Mouse (Mus musculus): ENCODE results near the gene Arhgef2. TPM values are rescaled to one million over a fixed set of nuclear protein-coding genes. Genes with fewer than 3 reads are reported as not detected.
"Not testable (repeated sequence)": the region's sequence is repeated elsewhere in the genome, so short reads cannot be mapped to it uniquely, and the experiment has no call there.

The Arhgef2 gene
- polyA plus RNA-seq, 1 experiment: 361 TPM

DNA sequence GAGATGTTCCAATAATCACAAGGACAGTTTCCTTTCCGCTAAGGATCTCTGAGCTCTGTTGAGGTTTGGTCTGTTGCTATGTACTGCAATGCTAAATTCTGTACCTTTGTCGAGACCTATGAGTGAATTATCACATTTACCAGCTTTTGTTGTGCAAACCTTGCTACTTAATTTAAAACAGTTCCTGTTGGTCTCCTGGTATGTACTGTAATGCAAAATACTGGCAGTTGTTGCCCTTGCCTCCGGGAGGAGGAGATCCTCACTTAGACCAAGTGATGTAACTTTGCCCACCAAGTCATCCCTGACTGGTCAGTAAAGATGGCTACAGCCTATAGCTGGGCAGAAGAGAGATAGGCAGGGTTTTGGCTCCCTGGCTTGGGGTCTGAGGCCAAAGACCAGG, 30.2 kb upstream of the Arhgef2 start, which contains the start of gene Ssr2:
Gene Ssr2 (plus strand): TSS at position 337 of the 400 bp plus-strand sequence.
- Histone ChIP-seq H3K27me3 (ENCODE audit: control insufficient read depth, insufficient read depth, insufficient read length) (peaks cover 3% of the 10 kb centered on the region), H3ac (ENCODE audit: control insufficient read depth, insufficient read length) (no peak within 1 kb of the TSS), H3K36me3 (ENCODE audit: control insufficient read depth, insufficient read depth) (no peaks in the 10 kb centered on the region), H3K4me2 (ENCODE audit: low read depth) (no peak within 1 kb of the TSS), H3K4me3 (no peak within 1 kb of the TSS), H3K79me2 (ENCODE audit: control insufficient read depth, insufficient read depth) (peaks cover 10% of the 10 kb centered on the region)
- TF ChIP-seq SRF (IDR thresholded peaks at IDR 0.05; ENCODE audit: control insufficient read depth, insufficient read length, low read depth) (no peak), E2F4 (IDR thresholded peaks at IDR 0.05; ENCODE audit: insufficient read depth) (no peak), USF1 (IDR thresholded peaks at IDR 0.05; ENCODE audit: low read depth) (no peak), MAX (IDR thresholded peaks at IDR 0.05; ENCODE audit: low read depth) (no peak), POLR2AphosphoS2 (IDR thresholded peaks at IDR 0.05; ENCODE audit: insufficient read length, low read depth) (no peak), POLR2A (IDR thresholded peaks at IDR 0.05; ENCODE audit: insufficient read length, low read depth) (no peak), CEBPB (IDR thresholded peaks at IDR 0.05; ENCODE audit: insufficient read depth, poor library complexity, severe bottlenecking) (no peak), REST (IDR thresholded peaks at IDR 0.05; ENCODE audit: insufficient read depth, insufficient read length) (no peak), MYOD1 (IDR thresholded peaks at IDR 0.05; ENCODE audit: control insufficient read depth in 1 of 3, insufficient read length in 2 of 3, low read depth in 2 of 3) (no peak), MYOG (IDR thresholded peaks at IDR 0.05; ENCODE audit: control insufficient read depth in 1 of 3, insufficient read depth in 1 of 3, insufficient read length in 2 of 3, low read depth in 2 of 3) (no peak), TCF3 (IDR thresholded peaks at IDR 0.05; ENCODE audit: insufficient read length, low read depth) (no peak), TCF12 (IDR thresholded peaks at IDR 0.05; ENCODE audit: insufficient read depth, poor library complexity, severe bottlenecking) (no peak)

DNA sequence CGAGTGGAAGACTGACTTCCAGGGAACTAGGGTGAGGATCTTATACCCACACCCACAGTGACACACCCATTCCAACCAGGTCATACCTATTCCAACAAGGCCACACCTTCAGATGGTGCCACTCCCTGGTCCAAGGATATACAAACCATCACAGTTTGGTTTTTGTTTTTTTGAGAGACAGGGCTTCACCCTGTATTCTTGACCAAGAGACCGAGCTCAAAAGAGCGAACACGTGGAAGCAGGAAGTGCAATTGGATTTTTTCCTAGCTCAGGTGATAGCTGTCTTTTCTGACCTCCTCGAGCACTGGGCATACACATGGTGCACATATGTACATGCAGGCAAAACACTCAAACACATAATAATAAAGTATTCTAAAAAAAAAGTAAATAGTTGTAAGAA, 27.9 kb upstream of the Arhgef2 start:
- not testable (repeated sequence) for H3K4me2 ChIP-seq (ENCODE audit: low read depth); H3K4me3 ChIP-seq; H3ac ChIP-seq (ENCODE audit: control insufficient read depth, insufficient read length); H3K36me3 ChIP-seq (ENCODE audit: control insufficient read depth, insufficient read depth); H3K27me3 ChIP-seq (ENCODE audit: control insufficient read depth, insufficient read depth, insufficient read length)
- H3K79me2 ChIP-seq (ENCODE audit: control insufficient read depth, insufficient read depth): peaks cover 23% of the 10 kb centered on the region

DNA sequence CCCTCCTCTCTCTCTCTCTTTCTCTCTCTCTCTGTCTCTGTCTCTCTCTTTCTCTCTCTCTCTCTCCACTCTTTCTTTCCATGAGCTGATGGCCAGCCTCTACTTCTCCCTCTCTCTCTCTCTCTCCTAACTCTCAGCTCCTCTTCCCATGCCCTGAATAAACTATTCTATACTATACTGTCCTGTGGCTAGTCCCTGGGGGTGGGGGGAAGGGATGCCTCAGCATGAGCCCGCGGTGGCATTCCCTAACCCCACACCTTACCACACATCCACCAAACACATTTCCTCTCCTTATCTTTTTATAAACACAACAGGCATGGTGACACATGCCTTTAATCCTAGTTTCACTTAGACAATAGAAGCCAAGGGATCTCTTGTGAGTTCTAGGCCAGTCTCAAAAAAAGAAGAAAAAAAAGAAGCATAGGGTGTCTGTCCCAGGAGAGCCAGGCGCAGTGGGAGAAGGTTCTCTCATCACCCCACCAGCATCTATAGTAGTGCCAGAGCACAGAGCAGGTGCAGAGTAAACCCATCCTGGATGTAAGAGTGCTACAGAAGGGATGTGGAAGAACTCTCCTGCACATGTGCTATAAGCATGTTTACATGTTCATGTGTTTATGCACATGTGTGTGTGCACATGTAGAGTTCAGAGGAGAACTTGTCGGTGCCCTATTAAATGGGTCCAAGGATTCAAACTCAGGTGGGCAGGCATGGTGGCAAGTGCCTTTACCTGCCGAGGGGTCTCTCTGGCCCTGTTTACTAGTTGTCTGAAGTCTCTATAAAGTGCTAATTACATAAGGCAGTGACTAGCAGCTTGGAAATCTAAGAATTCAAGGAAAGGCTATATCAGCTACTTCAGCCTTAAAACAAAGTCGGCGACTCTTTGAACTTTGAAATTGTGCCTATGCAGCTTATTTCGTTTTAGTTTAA, 27.0 kb upstream of the Arhgef2 start:
- H3ac ChIP-seq (ENCODE audit: control insufficient read depth, insufficient read length): peak overlapping the region; percentile 92
- peak overlapping the region; percentile 85 for H3K4me2 ChIP-seq (ENCODE audit: low read depth)
- H3K4me3 ChIP-seq: peak overlapping the region; percentile 67
- TF ChIP-seq POLR2AphosphoS2 (IDR thresholded peaks at IDR 0.05; ENCODE audit: insufficient read length, low read depth): no peak
- TF ChIP-seq SRF (IDR thresholded peaks at IDR 0.05; ENCODE audit: control insufficient read depth, insufficient read length, low read depth): no peak
- TF ChIP-seq MYOD1 (IDR thresholded peaks at IDR 0.05; ENCODE audit: control insufficient read depth in 1 of 3, insufficient read length in 2 of 3, low read depth in 2 of 3): no peak
- H3K79me2 ChIP-seq (ENCODE audit: control insufficient read depth, insufficient read depth): peaks cover 23% of the 10 kb centered on the region
- H3K27me3 ChIP-seq (ENCODE audit: control insufficient read depth, insufficient read depth, insufficient read length): peaks cover 3% of the 10 kb centered on the region
- H3K36me3 ChIP-seq (ENCODE audit: control insufficient read depth, insufficient read depth): peaks cover 8% of the 10 kb centered on the region

DNA sequence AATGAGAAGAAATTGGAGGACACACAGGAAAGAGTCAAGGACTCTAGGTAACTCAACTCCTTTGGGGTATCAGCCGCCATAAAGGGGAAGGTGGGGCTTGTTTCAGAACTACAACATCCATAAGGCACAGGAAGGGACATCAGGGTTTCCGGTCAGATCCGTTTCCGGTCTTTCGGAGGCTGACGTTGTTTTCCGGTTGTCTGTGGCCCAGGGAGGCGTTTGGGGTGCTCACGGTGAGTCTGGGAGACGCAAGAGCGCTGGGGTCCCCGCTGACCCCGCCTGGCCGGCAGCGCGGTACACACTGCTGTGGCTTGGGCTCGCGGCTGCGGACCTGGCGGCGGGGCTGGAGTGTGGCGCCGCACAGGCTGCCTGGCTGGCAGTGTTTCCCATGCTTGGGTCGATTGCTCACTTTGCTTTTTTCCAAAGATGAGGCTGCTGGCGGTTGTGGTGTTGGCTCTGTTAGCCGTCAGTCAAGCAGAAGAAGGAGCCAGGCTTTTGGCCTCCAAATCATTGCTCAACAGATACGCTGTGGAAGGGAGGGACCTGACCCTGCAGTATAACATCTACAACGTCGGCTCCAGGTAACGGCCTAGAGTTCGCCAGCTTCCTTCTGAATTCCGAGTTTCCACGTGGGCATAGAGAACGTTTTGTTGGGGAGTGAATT, 26.2 kb upstream of the Arhgef2 start:
- peaks cover 8% of the 10 kb centered on the region for H3K36me3 ChIP-seq (ENCODE audit: control insufficient read depth, insufficient read depth)
- H3ac ChIP-seq (ENCODE audit: control insufficient read depth, insufficient read length): peak overlapping the region; percentile 92
- H3K27me3 ChIP-seq (ENCODE audit: control insufficient read depth, insufficient read depth, insufficient read length): peaks cover 3% of the 10 kb centered on the region
- H3K79me2 ChIP-seq (ENCODE audit: control insufficient read depth, insufficient read depth): peaks cover 23% of the 10 kb centered on the region
- peak overlapping the region; percentile 67 for H3K4me3 ChIP-seq
- TF ChIP-seq POLR2A (IDR thresholded peaks at IDR 0.05; ENCODE audit: insufficient read length, low read depth): peak; percentile 78
- no peak for TF ChIP-seq CEBPB (IDR thresholded peaks at IDR 0.05; ENCODE audit: insufficient read depth, poor library complexity, severe bottlenecking)
- peak; percentile 75 for TF ChIP-seq POLR2AphosphoS2 (IDR thresholded peaks at IDR 0.05; ENCODE audit: insufficient read length, low read depth)
- no peak for TF ChIP-seq TCF3 (IDR thresholded peaks at IDR 0.05; ENCODE audit: insufficient read length, low read depth)
- H3K4me2 ChIP-seq (ENCODE audit: low read depth): peak overlapping the region; percentile 89

DNA sequence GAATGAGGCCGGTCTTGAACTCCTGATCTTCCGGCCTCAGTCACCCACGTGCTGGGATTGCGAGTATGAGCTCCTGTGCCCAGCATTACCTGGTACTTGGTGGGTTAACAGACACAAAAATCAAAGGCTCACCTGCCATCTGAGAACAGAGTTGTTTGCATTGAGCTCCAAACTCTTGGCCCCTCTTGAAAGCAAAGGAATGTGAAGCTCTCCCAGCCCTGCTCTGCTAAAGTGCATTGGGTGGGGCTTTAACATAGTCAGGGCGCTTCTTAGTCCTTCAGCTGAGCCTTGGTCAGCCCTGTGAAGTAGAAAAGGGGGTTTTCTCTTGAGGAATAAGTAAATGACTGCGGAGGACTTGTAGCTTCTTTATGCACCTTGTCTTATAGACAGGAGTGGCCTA, 20.0 kb upstream of the Arhgef2 start:
- TF ChIP-seq CEBPB (IDR thresholded peaks at IDR 0.05; ENCODE audit: insufficient read depth, poor library complexity, severe bottlenecking) (no peak), REST (IDR thresholded peaks at IDR 0.05; ENCODE audit: insufficient read depth, insufficient read length) (no peak), USF1 (IDR thresholded peaks at IDR 0.05; ENCODE audit: low read depth) (no peak), POLR2A (IDR thresholded peaks at IDR 0.05; ENCODE audit: insufficient read length, low read depth) (no peak), E2F4 (IDR thresholded peaks at IDR 0.05; ENCODE audit: insufficient read depth) (no peak), TCF3 (IDR thresholded peaks at IDR 0.05; ENCODE audit: insufficient read length, low read depth) (no peak), TCF12 (IDR thresholded peaks at IDR 0.05; ENCODE audit: insufficient read depth, poor library complexity, severe bottlenecking) (no peak), POLR2AphosphoS2 (IDR thresholded peaks at IDR 0.05; ENCODE audit: insufficient read length, low read depth) (no peak), MYOD1 (IDR thresholded peaks at IDR 0.05; ENCODE audit: control insufficient read depth in 1 of 3, insufficient read length in 2 of 3, low read depth in 2 of 3) (no peak), MYOG (IDR thresholded peaks at IDR 0.05; ENCODE audit: control insufficient read depth in 1 of 3, insufficient read depth in 1 of 3, insufficient read length in 2 of 3, low read depth in 2 of 3) (no peak), MAX (IDR thresholded peaks at IDR 0.05; ENCODE audit: low read depth) (no peak), SRF (IDR thresholded peaks at IDR 0.05; ENCODE audit: control insufficient read depth, insufficient read length, low read depth) (no peak)
- H3K36me3 ChIP-seq (ENCODE audit: control insufficient read depth, insufficient read depth): peaks cover 26% of the 10 kb centered on the region
- no peaks in the 10 kb centered on the region for H3K27me3 ChIP-seq (ENCODE audit: control insufficient read depth, insufficient read depth, insufficient read length)
- no peak overlapping the region for H3K4me2 ChIP-seq (ENCODE audit: low read depth)
- no peak overlapping the region for H3K4me3 ChIP-seq
- no peak overlapping the region for H3ac ChIP-seq (ENCODE audit: control insufficient read depth, insufficient read length)
- H3K79me2 ChIP-seq (ENCODE audit: control insufficient read depth, insufficient read depth): peaks cover 10% of the 10 kb centered on the region
